Mouse (Mus musculus) gastrocnemius, postnatal 4 days (tissue): Measurements from ENCODE around the gene Xlr4a. TPM values are rescaled to one million over a fixed set of nuclear protein-coding genes. Genes with fewer than 3 reads are reported as not detected.
"Not testable (repeated sequence)": the region's sequence is repeated elsewhere in the genome, so short reads cannot be mapped to it uniquely, and the experiment has no call there.

ENCODE experiments used
- DNase-seq, 2 experiments: peaks; one replicate each; pipeline ENCODE4 v3.0.0; 2021 to 2022; ENCODE audit warnings: low spot score in 2 of 2, mixed read lengths in 2 of 2
- long read RNA-seq, 2 experiments: library from polyadenylated mRNA; stranded (forward); transcript quantifications; one replicate each; pipeline ENCODE4 v2.0.0; 2021
- total RNA-seq, 2 experiments: library from RNA; stranded (reverse); gene quantifications; 2 replicates each; pipeline ENCODE4 v1.2.3; 2021

Xlr4a gene
- total RNA-seq: under 1 TPM in 1 of 2 experiments, not detected in 1; 0.26 TPM
- long read RNA-seq, experiment 1, partial matches to known transcripts: 0 of 1 reads
- long read RNA-seq, experiment 1, other reads (novel, unspliced or antisense): 1 of 1 reads
- long read RNA-seq, experiment 2: 0 reads

DNA sequence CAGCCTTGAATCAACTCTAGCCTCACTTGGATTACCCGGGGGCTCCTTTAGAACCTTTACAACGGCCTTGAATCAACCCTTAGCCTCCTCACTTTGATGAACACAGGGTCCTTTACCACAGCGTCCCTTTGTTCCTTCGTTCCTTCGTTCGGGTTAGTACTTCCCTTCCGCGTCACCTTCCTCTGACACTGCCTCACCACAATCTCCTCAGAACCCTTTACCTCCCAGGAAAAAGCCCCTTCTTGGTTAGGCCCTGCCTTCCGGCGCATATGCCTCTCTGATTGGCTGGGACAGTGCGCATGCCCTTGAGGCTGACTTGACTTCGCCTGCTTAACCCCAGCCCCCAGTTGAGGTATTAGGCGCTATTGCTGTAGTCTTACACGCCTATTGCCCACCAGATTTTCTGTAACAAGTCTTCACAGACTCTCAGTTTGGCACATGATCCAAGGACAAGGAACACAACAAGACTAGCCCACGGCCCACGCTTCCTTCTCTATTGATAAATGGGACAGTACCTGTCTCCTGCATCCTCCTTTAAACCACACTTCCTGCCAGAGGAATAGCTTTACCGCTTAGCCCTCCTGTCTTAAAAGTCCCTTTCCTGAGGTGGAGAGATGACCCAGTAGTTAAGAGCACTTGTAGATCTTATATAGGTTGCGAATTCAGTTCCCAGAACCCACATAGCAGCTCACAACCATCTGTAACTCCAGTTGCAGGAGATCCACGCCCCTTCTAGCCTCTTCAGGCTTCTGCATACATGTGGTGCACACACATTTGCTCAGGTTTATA is at the start of gene Xlr4a:
Xlr4a (minus strand) TSS at position 212 of the 789 bp plus-strand sequence.
- not testable (repeated sequence) for DNase-seq

DNA sequence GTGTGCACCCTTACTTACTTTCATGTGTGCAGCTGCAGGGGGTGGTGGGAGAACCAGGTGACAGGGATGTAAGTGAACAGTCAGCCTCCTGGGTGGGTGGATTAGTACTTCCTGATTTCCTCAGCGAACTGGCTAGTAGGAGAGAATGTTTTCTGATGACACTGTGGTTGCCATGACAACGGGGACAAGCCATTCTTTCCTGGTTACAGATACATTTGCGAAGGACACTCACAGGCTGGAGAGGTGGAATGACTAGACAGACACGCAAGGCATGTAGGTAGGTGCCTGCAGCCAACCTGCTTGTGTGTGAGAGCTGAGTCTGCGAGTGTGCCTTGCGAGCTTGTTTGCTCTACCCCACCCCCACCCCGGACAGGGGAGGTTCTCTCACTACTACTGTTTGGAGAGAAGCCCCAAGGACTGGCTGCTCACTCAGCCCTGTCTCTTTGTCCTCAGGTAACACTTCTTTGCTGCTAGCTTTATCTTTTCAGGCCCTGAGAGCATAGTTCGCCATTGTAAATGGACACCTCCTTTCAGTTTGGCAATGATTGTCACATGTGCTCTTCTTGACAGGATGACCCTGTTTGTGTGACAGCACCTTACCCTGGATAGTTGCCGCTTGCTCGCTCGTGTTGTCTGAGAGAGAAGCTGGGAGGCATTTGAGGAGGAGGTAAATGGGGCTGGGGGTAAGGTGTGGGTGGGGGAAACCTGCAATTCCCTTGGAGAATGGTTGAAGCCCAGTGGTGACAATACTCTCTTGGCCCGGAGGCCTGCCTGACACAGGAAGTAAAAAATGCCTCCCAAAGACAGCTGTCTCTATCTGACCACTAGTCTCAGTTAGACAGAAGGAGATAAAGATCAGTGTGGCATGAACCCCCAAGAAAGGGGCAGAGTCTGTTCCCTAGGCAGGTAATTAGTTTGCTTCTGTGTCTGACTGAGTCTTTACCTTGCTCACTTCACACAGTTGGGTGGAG is 40.9 kb upstream of the Xlr4a start:
- not testable (repeated sequence) for DNase-seq

DNA sequence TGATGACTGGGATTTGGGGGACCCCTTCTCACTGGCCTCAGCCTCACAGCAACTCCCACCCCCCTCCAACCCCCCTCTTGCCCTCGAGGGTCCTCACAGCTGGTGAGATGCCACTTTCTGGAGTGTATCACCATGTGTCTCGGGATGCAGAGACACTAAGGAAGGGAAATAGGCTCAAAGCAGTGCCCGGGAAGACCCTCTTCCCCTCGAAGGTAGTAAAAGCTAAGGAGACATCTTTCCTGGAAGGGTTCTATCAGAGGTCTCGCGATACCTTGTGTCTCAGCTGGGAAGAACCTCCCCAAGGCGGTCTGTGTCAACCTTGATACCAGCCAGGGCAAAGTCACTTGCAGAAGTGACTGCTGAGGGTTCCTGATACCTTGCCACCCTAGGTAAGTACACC is 34.5 kb upstream of the Xlr4a start, which contains the start of gene Gm14685:
Gm14685 (plus strand) TSS at position 301 of the 400 bp plus-strand sequence.
- not testable (repeated sequence) for DNase-seq

DNA sequence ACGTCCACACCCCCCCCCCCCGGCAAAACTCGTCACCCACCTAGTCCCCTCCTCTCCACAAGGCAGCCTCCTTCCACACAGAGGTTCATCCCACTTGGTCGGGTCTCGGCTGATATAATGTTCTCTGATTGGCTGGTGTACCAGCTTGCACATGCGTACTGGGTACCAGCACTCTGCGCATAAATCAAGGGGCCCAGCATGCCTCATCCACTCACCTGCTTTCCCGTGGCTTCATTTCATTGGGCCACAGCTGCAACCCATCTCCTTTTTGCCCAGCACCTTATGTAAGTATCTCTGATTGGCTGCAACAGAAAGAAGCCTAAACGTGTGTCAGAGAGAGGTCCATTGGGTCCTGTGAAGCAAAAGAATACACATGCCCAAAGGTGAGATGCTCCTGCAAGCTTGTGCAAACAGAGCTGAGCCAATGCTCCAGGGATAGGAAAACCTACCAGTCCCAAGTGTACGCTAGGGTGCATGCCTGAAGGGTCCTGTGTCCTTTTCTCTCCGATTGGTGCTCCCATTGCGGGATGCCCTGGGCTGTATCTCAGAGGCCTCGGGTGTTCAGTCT is 14.7 kb upstream of the Xlr4a start, which contains the start of gene Xlr3a:
Xlr3a (minus strand) TSS at position 155 of the 568 bp plus-strand sequence.
- DNase-seq: not testable (repeated sequence)

DNA sequence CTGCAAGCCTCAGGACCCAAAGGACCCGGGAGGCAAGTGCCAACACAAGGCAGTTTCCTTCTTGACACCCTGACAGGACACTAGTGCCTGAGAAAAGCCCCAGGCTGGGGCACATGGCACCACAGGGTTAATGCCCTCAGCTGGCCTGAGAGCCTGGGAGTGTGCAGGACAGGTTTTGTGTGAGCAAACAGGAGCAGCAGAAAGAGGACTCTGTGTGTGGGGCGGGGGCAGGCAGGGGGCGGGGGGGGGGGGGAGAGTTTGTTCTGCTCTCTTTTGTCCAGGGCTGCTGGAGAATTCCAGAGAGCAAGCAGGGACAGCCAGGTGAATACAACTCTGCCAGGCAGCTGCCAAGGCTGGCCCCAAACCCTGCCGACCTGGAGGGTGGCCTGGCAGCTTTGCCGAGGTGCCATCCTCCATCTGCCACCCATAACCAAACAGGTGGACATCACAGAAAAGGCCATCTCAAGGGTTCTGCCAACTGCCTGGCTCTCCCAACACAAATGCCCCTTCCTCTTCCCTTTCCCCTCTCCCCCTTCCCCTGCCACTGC is 15.4 kb downstream of the Xlr4a start:
- not testable (repeated sequence) for DNase-seq

DNA sequence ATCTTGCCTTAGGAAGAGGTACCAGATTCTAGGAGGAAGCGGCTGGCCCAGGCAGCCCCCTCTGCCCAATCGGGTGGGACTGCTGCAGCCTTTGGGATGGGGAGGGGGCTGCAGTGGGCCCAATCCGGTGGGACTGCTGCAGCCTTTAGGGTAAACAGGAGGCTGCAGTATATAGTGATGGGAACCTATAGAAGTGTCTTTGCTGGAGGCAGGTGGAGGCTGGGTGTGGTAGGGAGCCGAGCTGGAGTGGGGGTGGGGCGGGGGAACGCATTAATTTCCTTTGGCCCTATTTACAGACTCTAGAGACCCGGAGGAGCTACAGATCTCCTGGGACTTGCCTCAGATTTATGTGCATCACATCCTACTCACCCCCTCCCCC is 17.9 kb downstream of the Xlr4a start, which contains the start of gene Pnma3:
Pnma3 (plus strand) TSS at position 373 of the 379 bp plus-strand sequence.
- DNase-seq: no peak

DNA sequence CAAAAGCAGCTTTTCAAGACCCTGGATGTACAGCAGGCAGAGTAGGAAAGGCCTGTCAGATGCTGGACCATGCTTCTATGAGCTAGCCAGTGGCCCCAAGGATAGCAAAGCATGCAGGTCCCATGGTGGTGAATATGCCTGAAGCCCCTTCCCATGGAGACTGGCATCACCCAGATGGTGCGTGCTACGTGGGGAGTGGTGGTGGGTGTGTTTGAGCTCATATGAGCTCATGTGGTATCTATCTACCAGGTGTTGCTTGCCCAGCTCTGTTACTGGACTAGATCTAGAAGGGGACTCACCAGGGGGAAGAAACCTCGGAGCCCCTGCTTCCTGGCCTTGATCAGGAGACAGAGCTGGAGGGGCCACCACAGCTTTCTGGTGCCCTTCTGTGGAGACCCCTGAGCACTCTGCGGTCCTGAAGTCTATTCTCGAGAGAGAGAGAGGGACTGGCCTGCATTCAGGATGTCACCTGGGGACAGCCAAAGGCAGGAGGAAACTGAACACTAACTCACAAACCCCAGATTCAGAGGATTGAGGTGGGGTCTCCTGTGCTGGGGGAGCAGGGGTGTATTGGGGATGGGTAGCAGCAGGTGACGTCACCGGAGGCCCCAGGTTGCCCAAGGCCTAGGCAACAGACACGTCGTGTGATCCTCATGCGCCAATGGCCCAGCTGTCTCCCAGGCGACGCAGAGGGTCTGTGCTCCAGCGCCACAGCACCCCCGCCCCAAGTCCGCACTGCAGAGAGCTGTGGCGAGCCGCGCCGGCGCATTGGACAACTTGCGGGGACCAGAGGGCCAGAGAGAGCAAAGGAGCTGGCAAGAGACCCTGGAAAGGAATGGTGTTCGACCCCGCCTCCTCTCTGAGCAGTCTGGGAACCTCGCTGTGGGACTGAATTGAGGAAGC is 18.5 kb downstream of the Xlr4a start:
- peak in 1 of 2 experiments; percentile 8 for DNase-seq

DNA sequence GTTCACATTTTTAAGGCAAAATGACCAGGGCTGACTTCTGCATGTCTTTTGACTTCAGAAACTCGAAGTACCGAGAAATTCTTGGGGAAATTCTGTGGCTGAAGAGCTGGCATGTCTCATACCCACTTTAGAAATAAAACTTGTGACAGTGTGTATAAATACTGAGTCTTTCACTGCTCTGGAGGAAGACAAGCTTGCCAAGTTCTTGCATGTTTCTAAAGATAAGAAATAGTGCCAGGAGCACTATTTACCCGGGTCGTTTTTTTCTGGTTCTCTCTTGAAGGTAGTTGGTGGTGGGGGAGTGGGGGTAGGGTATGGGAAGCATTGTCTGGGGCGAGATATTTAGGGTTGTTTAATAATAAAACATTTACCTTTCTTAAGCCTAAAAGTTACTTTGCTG is 20.0 kb downstream of the Xlr4a start:
- DNase-seq: no peak

DNA sequence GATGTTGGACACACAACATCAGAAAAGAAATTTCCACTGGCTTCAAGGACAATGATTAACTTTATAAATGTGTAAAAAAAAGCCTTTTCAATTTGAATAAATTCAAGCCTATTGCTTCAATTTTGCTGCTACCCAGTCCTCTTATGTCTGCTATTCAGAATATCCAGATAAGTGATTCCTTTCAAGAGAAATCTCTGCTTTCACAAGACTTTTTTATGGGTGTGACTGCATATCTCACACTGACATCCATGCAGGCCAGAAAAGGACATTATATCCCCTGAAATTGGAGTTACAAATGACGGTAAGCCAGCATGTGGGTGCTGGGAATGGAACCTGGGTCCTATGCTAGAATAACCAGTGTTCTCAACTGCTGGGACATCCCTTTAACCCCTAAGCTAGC is 20.8 kb downstream of the Xlr4a start:
- DNase-seq: no peak

DNA sequence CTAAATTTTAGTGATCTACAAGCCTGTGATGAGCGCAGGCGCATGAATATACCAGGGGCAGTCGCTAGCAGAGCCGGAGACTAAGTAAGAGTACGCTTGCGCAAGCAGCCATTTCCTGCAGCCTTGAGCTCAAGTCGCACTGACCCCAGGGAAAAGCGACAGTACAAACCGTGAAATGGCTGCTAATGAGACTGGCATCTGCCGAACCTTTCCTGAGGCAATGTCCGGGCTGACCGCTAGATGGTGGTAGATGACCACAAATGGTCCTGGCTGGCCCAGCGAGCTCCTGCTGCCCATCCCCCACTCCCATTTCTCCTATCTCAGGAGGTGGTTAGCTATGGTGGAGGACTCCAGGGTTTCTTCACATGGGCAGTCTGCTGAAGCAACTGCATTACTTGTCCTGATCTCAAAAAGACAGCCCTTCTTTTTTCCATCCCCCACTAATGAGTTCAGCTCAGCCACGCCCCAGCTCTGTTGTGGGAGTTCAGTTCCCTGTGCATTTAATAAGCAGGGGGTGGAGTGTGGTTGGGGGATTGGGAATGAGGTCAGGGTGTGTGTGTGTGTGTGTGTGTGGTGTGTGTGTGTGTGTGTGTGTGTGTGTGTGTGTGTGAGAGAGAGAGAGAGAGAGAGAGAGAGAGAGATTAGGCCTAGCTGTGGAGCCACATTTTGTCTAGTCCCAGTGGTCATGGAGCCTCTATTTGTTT is 28.3 kb downstream of the Xlr4a start:
- peak; percentile 82 to 87 for DNase-seq

DNA sequence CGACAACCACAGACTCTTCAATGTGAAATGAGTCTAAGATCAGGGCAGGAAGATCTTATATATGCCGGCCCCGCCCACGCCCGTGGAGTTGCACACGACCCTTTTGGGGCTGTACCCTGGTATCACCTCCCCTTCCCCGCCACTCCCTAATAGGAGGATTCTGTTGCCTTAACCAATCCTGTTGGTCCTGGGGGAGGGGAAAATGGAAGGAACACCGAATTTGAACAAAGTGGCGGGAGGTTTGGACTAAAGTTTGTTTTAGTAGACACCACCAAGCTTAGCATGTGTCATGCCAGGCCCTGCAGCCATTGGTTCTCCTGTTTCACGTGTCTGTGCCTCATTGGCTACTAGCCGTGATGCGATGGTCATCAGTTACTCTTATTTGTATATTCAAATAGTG is 42.6 kb downstream of the Xlr4a start:
- DNase-seq: no peak

DNA sequence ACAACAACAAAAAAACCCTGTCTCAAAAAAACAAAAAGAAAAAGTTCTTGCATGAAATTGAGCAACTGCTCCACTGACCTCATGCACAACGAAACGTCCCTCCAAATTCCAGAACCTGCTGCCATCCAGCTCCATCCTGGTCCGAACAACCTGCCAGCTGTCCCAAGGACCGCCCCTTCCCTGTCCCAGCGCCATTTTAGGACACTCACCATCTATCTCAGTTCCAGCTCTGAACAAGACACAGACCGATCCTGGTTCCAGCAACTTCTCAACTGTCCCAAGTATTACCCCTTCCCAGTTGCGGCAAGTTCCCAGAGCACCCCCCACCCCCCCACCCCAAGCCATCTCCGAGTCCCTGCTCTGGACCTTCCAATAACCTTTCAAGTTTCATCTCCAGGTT is 43.4 kb downstream of the Xlr4a start:
- DNase-seq: no peak

DNA sequence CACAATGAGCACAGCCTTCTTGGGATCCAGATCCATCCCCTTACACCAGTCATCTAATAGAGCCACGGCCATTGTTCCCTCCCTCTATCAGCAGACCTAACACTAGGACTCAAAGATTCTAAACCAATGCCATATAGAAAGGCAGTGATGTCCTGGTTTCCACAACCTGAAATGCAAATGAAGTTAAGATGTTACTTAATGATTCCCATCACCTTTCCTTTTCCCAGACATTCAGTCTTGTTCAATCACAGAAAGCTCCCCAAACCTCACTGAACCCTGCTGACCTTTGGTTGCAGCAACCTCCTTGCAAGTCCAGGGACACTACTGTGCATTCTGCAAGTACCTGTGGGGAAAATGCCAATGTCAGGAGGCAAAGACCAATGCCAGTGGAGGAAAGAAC is 45.3 kb downstream of the Xlr4a start, which contains the start of gene Pnma5:
Pnma5 (minus strand) TSS at position 101 of the 400 bp plus-strand sequence.
- no peak for DNase-seq

Other genes starting within 250 kb of the Xlr4a start
- 10 to 100 TPM; 26.9 to 28.8 TPM for gene Cetn2, start 164.1 kb downstream of the Xlr4a start, total RNA-seq
- 10 to 100 TPM; 13.5 to 15.7 TPM for gene Nsdhl, start 163.9 kb downstream of the Xlr4a start, total RNA-seq
- 10 to 100 TPM; 13.9 to 21.5 TPM for gene Zfp185, start 95.1 kb downstream of the Xlr4a start, total RNA-seq
- under 1 TPM in 1 of 2 experiments, not detected in 1; 0.12 TPM for gene Pnma5, start 45.4 kb downstream of the Xlr4a start, total RNA-seq
- not detected for gene Pnma3, start 17.7 kb downstream of the Xlr4a start, total RNA-seq
- under 1 TPM; 0.54 to 0.88 TPM for gene Xlr3a, start 14.6 kb upstream of the Xlr4a start, total RNA-seq
- under 1 TPM in 1 of 2 experiments, not detected in 1; 0.15 TPM for gene Gm14685, start 34.6 kb upstream of the Xlr4a start, total RNA-seq
- gene Xlr5b, start 66.3 kb upstream of the Xlr4a start, total RNA-seq: not detected
- not detected for gene DXBay18, start 67.0 kb upstream of the Xlr4a start, total RNA-seq
- not detected for gene Spin2d, start 94.5 kb upstream of the Xlr4a start, total RNA-seq
- gene Xlr3b, start 109.7 kb upstream of the Xlr4a start, total RNA-seq: 10 to 100 TPM in 1 of 2 experiments, under 1 TPM in 1; 0.93 to 11.6 TPM
- under 1 TPM in 1 of 2 experiments, not detected in 1; 0.20 TPM for gene Xlr4b, start 131.9 kb upstream of the Xlr4a start, total RNA-seq
- 1 to 10 TPM; 6.8 to 7.2 TPM for gene F8a, start 145.8 kb upstream of the Xlr4a start, total RNA-seq
- gene Xlr4c, start 160.7 kb upstream of the Xlr4a start, total RNA-seq: under 1 TPM in 1 of 2 experiments, not detected in 1; 0.49 TPM
- gene Xlr3c, start 182.9 kb upstream of the Xlr4a start, total RNA-seq: not detected
- not detected for gene Xlr5a, start 210.5 kb upstream of the Xlr4a start, total RNA-seq
- not detected for gene Xlr5c, start 210.5 kb upstream of the Xlr4a start, total RNA-seq